Mouse (Mus musculus): ENCODE measurements at regions not wholly inside any gene's neighbourhood (a gene's known extent, or its start where the extent isn't known, plus 50 kb on each side); places are given as distances from the start of the nearest gene placed in this dataset.
A peak's percentile ranks its signal among the peaks of the same experiment; 100 is the strongest.

DNA sequence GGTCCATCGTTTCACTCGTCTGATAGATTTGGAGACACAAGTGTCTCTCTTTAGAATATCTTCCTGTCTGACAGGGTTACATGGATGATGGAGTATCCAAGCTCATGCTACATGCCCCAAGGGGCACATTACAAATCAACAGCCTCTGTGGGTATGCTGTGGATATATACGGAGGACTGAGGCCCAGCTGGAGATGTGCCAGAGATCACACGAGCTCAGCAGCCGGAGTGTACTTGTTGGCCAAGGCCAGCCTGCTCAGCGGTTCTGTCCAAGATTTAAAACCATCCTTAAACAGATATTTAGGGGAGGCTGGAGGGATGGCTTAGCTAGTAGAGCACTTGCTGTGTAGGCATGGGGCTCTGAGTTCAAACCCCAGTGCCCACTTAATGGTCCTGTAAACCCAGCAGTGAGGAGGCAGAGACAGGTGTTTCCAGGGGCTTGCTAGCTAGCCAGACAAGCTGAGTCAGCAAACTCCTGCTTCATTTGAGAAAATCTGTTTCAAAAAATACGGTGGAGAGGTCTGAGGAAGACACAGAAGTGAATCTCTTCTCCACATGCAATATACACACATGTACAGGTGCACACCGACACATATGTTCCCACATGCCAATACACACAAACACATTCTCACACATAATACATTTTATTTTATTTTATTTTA, 85.6 kb upstream of the Aldh1b1 start:
- no peak for DNase-seq (ENCODE audit: low spot score)

DNA sequence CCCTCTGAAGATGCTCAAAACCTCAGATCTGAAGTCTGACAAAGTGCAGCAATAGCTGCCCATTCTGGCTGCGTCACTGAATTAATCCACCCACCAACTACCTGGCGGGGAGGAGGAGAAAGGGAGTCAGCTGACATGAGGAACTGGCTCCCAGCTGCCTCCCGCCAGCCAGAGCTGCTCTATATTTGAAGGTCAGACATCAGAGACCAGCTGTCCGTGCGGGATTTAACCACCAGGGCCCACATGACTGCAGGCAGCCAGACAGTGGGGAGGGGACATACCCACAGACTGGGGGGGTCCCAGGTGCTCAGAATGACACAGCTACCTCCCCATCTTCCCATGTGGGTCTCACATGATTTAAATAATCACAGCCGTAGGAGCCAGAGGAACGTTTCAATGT, 94.8 kb upstream of the Aldh1b1 start:
- no peak for DNase-seq (ENCODE audit: low spot score)

GRCm38 (mm10) chr4:45699601-45700000, 99.2 kb upstream of the Aldh1b1 start:
- DNase-seq (ENCODE audit: low spot score), result no peak

GRCm38 (mm10) chr4:45695239-45695638, 103.6 kb upstream of the Aldh1b1 start:
- no peak for DNase-seq (ENCODE audit: low spot score)

DNA sequence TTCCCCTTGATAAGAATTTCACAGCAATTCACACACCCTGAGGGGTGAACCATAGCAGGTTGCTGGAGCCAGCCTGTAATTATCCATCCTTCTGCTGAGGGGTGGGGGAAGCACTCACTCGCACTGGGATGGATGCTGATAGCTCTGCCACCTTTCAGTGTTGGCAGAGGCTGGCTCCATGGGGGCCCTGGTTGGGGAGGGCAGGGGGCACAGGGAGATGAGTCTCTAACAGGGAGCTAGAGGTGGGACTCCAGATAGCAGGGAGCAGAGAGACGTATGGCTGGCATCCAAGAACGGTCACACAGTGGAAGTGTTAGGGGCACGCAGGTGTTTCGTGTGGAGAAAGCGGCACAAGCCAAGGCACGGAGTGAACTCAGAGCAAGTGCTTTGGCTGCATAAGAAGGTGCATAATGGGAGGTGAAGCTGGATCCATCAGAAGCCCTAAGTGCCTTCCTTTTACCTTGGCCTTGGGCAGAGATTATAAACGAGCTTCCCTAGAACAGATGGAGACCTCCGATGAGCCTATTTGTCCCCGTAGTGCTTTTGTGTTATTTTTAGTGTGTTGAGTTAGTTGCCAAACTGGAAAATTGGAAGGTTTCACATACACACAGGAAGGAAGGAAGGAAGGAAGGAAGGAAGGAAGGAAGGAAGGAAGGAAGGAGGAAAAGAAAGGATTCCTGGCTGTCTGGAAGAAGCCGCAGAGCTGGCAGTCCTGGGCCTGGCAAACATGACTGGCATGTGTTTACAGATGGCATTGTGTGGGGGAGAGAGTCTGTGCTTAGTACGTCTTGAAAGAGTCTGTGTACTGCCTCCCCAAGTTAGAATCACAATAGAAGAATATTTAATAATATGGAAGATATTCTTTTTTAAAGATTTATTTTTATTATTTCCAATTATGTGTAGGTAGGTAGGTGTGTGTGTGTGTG, 108.6 kb upstream of the Aldh1b1 start:
- no peak for DNase-seq (ENCODE audit: low spot score)

DNA sequence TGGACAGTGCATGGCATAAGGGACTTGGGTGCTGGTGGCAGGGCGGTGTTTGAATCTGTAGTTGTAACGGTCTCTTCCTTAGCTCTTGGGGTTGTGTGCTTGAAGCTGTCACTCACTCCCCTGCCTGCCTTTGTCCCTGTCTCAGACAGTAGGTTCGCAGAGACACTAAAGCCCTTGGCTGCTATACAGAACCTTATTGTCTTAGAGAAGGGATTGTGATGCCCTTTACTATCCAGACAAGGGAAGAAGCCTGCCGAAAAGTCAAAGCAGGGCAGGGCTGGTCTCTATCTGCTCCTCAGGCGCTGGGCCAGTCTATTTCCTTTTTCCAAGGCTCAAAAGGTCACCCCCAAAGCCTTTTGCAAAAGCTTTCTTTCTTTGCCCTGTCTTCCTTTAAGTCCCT, 109.2 kb upstream of the Aldh1b1 start:
- DNase-seq (ENCODE audit: low spot score), result no peak

- DNase-seq (ENCODE audit: low spot score), result no peak
Measured at GRCm38 (mm10) chr4:45688233-45688632, 110.6 kb upstream of the Aldh1b1 start.

DNA sequence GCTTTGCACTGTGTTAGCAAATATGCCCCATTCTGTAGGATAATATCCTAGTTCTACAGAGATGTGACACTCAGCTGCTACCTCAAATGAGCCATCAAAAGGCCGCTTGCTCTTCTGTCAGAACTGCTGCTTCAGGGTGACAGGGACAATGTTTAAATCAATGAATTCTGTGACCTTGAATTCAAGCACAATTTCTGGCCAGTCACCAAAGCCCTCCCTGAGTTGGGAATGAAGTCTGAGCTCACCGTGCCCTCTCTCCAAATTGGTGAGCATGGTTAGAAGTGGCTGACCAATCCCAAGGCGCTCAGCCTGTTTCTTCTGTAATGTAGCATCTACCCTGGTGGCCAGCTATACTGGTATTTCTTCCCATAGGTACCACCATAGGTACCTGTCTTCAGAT, 113.8 kb upstream of the Aldh1b1 start:
- no peak for DNase-seq (ENCODE audit: low spot score)

- no peak for DNase-seq (ENCODE audit: low spot score)
Measured at GRCm38 (mm10) chr4:45683205-45683604, 115.6 kb upstream of the Aldh1b1 start.

DNA sequence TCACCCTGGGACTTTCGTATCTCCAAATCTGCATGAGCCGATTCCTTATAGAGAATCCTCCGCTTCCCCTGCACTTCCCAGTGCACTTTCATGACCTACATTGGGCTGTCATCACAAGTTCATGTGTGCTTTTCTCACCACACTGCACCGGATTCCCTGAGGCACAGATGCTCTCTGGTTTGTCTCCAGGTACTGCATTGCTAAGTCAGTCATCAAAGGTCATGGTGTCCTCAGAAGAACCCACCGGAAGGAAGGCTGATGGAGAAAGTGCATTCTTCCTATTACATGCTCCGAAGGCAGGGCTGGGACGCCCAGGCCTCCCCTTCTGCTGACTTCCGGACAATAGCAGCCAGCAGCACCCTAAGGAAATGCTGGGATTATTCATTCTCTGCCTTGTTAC, 116.1 kb upstream of the Aldh1b1 start:
- DNase-seq (ENCODE audit: low spot score), result no peak

DNA sequence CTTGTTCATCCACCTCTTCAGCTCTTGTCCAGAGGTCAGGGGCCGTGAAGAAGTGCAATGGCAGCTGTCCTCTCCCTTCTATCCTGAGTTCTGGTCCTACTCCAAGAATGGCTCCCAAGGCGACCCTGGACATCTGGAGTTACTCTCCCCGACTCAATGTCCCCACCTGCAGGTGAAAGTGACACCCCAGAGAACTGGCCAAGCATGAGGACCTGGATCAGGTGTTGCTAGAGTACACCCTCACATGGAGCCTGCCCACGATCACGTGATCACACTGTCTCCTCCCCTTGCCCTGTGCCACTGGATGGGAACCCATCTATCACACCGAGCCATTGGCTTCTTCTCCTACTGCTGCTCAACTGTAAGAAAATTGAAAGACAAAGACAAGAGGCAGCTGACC, 122.7 kb upstream of the Aldh1b1 start:
- no peak for DNase-seq (ENCODE audit: low spot score)

DNA sequence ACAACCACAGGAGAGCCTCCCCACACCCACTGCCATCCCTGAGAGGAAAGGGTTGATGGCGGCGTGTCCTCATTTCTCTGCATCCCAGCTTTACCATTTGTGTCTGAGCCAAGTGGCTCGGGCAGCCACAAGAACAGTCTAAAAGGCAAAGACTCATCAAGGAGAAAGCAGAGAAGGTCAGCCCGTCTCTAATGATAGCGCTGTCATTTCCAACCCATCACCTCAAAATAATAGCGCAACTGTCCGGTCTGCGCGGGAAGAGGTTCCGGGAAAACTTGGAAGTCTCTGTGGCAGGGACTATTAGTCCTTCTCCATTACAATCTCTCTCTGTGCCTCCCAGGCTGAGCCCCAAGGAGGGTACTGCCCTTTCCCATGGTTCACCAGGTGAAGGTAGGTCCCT, 124.5 kb upstream of the Aldh1b1 start:
- no peak for DNase-seq (ENCODE audit: low spot score)

- DNase-seq (ENCODE audit: low spot score), result no peak
Measured at GRCm38 (mm10) chr4:45673081-45673819, 125.6 kb upstream of the Aldh1b1 start.

- no peak for DNase-seq (ENCODE audit: low spot score)
Measured at GRCm38 (mm10) chr4:45672262-45673076, 126.4 kb upstream of the Aldh1b1 start.

DNA sequence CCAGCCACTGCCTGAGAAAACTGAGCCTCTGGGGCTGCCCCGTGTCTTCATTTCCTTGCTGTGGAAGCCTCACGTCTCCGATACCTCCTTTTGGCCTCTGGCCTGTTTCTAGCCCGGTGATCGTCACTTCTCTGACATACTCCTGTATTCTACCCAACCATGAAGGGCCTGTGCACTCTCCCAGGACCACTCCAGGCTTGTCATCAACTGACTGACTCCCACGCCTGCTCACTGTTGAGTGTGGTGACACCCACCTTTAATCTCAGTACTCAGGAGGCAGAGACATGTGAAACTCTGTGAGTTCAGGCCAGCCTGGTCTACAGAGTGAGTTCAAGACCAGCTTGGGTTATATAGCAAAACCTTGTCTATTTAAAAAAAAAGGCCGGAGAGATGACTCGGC, 132.1 kb upstream of the Shb start:
- DNase-seq (ENCODE audit: low spot score), result no peak

- no peak for DNase-seq (ENCODE audit: low spot score)
Measured at GRCm38 (mm10) chr4:45657350-45657978, 125.2 kb upstream of the Shb start.

GRCm38 (mm10) chr4:45655780-45656179, 123.5 kb upstream of the Shb start:
- no peak for DNase-seq (ENCODE audit: low spot score)

- DNase-seq (ENCODE audit: low spot score), result no peak
Measured at GRCm38 (mm10) chr4:45654804-45655155, 122.5 kb upstream of the Shb start.

DNA sequence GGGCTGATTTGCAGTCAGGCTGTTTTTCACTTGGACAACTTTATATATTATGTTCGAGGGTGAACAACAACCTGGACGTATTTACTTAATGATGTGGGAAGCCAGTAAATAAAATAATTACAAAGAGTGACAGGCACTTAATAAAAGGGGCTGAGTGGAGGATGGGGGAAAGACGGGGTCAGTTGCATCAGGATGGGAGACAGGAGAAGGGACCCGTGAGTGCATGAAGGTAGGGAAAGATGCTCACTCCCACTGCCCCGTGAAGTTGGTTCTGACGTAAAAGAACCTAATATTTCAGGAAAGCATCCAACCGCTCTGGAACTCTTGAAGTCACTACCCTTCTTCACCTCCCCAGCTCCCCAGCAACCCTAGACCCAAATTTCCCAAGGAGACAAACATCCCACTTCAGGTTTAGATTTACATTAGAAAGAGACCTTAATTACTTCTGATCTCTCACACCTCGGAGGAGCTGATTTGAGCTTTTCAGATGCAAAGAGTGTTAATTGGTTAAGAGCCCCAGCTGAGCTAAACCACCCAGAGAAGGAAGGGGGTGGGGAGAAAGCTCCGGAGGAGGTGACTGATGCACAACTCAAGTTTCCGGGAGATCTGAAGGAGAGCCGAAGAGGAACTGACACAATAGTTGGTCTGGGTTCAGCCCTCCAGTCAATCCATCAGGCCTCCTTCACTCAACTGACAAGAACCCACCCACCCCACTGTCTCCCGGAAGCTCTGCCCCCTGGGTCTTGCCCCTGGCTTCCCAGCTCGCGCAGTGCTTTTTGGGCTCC, 121.9 kb upstream of the Shb start:
- DNase-seq (ENCODE audit: low spot score), result peak; percentile 39

DNA sequence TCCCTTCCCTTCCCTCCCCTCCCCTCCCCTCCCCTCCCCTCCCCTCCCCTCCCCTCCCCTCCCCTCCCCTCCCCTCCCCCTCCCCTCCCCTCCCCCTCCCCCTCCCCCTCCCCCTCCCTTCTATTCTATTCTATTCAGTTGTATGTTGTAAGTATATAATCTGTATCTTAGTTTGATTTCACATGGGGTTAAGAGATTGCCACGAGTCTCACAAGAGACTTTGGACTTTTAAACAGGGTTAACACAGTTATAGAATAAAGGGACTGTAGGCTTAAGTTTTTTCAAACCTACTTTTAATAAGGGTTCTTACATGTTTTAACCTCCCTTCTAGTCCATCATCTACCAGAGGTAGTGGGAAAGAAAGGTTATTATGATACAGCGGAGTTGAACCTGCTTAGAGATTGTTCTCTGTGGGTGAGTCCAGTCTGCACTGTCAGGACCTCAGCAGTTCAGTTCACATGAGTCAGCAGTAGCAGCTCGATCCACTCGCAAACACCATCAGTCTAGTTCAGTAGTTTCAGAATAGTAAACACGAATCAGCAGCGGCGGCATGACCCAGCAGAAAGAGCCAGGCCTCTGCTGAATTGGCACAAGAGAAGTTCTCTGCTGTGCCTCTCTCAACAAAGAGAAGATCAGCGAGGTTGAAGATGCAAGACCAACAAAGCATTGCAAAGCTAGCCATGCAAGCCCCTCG, 116.8 kb upstream of the Shb start:
- no peak for DNase-seq (ENCODE audit: low spot score)
